Mouse (Mus musculus) spleen, adult 12 weeks (tissue): ENCODE results near the gene Fkbp6.

Experiments
- DNase-seq: peaks from one replicate; pipeline ENCODE4 v3.0.0; 2022; ENCODE audit warnings: low spot score

Gene Fkbp6

DNA sequence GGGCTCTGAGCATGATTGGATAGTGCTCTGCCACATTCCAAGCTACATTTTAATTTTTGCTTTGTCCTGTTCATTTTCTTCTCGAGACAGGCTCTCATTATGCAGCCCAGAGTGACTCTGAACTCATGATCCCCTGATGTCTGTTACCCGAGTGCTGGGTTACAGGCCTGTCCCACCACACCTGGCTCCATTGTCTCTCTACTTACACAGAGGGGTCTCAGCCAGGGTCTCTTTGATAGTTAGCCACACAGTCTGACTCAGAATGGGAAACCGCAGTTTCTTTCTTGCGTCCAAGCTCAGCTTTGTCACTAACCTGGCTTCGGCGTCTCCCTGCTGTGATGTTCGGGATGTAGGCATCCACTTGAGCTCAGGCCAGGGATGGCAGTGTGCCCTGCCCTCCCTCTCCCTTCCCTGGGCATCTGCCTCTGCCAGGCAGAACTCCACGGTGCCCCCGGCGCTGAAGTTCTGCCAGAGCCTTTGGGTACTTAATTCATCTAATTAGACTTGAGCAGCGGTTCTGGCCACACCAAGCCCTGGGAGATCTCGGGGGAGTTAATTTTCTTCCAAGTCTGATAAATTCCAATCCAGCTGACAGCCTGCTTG lies 78.2 kb downstream of the Fkbp6 start:
- no peak for DNase-seq

DNA sequence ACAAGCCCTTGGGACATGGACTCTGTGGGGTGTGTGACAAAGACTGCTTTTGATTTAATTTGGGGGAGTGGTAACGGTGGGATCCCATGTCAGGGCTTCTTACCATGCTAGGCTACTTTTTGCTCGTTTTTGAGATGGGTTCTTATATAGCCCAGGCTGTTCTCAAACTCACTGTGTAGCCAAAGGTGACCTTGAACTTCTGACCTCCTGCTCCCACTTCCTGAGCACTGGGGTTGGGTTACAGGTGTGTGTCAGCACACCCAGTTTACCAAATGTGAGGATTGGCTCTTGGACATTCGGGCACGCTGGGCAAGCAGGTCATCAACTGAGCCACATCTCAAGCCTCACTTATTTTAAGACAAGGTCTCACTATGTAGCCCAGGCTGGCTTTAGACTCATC lies 79.5 kb downstream of the Fkbp6 start:
- no peak for DNase-seq

DNA sequence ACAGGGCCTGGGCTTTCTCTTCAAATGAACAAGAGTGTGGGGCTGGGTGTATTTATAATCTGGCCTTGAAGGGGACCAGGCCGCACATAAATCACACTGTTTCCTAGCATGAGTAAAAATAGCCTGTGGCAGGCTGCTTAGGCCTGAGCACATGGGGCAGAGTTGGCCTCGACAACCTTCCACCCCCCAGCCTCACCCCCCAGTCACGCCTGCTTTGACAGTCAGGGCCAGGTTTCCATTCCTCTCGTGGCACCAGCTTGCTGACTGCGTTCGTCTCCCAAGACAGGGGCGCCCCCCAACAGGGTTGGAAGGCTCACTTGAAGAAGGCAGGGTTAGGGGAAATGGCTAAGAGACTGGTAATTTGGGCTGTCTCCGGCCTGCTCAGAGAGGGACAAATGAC lies 80.4 kb downstream of the Fkbp6 start:
- DNase-seq: no peak

DNA sequence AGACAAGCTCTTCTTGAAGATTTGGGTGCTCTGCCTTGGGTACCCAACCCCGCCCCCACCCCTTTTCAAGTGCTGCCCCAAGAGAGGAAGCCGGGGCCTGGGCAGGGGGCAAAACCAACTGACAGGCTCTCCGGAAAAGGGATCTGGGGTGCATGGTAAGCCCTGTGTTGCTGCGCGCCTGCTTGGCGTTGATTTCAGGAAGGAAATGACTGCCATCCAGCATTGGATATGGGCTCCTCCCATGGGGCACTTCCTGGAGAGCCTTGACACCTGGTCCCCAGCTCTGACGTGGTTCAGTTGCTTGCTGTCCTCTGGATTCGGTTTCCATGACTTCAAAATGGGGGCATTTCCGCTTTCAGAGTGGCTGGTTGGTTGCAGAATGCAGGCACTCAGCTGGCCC lies 85.3 kb downstream of the Fkbp6 start:
- no peak for DNase-seq

DNA sequence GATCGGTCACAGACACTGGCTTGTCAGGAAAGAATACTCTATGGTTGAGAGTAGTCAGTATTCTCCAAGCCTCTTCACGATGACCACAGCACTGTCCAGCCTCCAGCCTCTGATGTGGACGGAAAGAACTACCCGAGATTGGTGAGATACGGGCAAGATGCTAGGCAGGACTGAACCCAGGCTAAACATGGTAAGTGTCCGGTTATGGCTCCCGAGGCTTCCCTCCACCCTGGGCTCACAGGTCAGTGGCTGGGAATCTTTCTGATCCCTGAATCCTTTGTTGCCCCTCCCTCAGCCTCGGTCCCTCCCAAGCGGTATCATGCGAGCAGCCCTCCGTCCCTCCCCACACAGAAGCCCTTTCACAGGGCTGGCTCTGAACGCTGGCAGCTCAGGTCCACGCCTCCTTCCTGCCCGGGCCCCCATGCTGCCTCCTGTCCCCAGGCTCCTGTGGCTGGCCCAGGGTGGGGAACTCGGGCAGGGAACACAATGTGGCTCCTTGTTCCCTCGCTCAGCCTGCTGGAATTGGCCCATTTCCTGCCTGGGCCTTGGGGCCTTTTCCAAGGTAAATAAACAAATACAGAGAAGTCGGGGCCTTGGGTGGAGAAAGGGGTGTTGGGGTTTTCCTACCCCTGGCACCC lies 85.9 kb downstream of the Fkbp6 start:
- no peak for DNase-seq

DNA sequence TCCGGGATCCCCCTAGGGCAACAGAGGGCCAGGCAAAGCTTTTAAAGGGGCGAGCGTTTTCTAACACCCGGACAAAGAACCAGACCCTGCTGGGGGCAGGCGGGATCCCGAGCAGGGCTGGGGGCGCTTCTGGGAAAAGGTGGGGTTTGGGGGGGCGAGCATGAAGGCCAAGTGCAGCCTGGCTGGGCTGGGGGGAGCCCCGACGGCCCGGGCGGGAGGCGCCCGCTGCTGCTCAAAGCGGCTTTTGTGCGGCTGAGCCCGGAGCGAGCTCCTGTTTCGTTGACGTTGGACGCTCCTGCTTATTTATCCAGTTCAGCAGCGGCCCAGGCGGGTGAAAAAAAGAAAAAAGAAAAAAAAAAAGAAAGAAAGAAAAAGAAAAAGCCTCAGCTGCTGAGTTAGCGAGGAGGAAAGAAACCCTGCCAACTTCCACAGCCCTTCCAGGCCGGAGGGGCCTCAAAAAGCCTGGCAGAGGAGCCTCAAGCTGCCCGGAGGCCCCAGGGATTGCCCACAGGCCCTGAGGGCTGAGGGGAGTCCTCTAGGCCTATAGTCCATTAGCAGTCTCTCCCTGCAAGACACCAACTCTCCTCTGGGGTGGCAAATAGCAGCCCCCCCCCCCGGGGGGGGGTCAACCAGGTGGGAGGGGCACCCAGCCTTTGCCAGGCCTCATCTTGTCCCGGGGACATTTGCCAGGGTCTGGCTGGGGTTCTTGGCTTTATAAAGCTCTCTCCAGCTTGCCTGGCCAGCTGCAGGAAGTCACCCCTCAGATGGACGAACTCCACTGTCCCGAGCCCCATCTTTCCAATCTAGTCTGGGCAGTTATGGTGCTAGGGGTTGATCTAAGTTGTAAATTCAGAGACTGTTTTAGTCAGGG lies 91.3 kb downstream of the Fkbp6 start:
- DNase-seq: no peak

DNA sequence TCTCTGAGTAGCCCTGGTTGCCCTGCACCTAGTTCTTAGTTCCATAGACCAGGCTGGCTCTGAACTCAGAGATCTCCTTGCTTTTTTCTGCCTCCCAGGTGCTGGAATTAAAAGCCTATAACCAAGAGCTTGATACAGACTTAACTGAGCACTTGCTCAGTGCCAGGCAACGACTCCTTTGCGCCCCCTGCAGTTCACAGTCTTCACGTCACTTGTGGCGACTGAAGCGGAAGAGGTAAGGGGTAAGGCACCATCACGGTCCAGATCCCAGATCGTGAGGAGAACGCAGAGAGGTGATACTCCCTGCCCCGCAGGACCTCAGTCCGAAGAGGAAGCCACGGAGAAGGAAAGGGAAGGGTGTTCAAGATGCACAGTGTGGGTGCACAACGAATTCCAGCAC lies 92.3 kb downstream of the Fkbp6 start:
- no peak for DNase-seq

DNA sequence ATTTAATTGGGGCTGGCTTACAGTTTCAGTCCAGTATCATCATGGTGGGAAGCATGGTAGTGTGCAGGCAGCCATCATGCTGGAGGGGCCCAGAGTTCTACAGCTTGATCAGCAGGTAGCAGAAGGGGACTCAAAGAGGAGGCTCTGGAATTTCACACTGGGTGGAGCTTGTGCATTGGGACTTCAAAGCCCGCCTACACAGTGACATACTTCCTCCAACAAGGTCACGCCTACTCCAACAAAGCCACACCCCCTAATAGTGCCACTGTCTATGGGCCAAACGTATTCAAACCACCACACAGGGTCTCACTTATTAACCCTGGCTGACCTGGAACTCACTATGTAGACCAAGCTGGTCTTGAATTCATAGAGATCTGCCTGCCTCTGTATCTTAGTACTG lies 93.7 kb downstream of the Fkbp6 start:
- no peak for DNase-seq

DNA sequence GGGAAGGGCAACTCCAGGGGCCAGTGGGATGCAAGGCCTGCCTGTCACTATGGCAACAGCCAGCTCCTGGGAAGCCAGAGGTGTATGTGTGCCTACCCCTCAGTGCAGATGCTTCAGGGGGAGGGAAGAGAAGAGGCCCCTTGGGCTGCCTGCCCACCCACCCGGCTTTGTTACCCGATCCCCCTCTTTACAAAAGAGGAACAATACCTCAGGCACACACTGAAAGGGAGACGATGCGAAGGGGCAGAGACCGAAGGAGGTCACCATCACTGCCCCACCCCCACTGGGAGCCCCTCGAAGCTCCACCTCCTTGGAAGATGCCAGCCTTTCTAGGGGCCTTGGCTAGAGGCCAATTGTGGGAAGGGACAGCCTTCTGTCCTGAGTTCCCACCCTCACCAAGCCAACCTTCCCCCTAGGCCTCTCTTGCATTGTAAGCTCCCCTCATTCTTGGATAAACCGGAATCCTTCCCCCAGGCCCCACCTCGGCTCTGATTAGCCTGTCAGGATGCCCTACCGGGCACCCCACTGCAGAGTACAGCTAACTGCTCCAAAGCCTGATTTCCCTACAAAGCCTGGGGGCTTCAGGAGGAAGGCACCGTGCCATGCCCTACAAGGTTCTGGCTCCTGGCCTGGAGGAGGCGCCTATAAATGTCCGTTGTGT lies 96.0 kb downstream of the Fkbp6 start:
- no peak for DNase-seq

DNA sequence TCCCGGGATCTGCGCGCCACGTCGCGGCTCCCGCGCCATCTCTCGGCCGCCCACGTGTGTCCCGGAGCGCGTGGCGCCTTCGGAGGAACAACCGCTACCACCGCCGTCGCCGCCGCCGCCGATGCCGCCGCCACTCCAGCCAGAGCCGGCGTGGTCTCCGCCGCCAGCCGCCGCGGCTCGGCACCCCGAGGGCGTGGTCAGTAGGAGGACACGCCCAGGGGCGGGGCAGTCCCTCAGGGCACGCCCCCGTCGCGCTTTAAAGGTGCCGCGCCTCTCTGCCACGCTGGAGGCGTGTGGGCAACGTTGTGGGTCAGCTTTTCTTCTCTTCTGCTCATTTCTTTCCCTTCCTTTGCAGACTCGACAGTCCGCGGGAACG lies 98.8 kb downstream of the Fkbp6 start, which contains the start of gene Fzd9:
Gene Fzd9, minus strand, starts transcription at position 152 of the 376 bp plus-strand sequence.
- peak; percentile 66 for DNase-seq

DNA sequence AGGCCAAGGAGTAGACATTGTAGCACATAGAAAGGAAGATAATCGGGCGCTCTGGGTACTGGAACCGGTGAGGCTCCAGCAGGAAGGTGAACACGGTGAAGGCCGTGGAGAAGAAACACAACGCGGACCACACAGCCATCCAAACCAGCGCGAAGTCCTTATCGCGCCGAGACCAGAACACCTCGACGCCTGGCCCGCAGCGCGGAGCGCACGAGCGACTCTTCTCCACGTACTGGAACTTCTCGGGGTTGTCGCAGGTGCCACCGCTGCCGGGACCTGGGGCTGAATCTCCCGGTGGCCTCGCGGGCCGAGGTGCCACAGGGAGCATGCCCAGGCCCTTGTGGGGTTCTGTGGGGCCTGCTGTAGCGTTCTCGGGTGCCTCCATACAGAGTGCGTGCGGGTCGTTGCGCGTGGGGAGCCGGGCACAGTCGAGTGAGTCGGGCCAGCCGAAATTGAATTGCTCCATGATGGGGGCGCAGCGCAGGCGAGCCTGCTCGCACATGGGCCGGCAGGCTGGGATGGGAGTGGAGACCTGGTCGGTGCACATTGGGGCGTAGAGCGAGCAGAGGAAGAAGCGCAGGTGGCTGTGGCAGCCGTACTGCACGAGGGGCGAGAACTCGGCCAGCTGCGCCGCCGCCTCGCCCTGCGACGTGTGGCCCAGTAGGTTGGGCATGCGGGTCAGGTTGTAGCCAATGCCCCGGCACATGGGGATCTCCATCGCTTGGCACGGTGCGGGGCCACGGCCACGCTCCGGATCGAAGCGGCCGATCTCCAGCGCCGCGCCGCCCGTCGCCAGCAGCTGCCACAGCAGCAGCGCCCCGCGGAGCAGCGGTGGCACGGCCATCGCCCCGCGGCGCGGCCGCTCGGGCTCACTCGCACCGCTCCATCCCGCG lies 99.4 kb downstream of the Fkbp6 start:
- DNase-seq: no peak

DNA sequence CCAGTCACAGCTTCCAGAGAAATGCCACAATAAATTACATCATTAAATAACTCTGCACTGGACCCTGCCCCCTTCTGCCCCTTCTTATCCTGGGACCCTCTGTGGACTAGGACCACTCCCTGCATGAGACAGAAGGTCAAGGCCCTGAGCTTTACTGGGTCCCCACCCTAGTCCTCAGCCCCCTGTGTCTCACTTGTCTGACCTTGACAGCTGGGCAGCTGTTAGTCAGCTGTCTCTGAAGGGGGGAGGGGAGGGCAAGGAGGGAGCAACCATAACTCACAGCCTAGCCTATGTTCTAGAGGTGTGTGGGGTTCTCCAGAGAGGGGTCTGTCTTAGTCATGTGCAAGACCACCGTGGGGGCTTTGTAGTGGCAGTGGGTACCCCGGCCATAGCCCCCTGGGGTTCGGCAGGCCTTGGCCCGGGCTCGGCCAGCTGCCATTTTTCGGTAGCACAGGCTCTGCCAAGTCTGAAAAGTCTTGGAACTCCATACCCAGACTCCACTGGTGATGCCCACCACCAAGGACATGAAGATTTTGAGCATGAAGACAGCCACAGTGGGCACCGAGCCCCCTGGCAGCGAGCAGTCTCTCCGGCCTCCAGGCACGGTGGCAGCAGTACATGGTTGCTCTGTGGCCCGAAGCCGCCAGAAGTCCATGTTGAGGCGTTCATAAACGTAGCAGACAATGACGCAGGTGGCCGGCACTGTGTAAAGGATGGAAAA lies 100.7 kb downstream of the Fkbp6 start:
- DNase-seq: no peak

DNA sequence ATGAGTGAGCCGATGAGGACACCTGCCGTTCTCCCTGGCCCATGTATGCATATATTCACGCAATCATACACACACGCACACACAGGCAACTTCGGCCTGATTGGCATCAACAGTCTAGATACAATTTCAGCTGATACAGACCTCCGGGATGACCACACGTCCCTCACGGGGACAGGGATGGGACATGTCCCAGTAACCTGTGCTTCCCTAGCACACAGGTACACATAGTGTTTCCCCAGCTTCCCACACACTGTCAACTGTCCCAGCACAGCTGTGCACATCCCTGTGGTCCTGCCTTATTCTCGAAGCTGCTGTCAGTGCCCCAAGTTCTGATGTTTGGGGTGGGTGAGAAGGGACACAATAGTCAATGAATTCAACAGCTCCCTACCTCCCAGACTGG lies 102.5 kb downstream of the Fkbp6 start:
- no peak for DNase-seq

DNA sequence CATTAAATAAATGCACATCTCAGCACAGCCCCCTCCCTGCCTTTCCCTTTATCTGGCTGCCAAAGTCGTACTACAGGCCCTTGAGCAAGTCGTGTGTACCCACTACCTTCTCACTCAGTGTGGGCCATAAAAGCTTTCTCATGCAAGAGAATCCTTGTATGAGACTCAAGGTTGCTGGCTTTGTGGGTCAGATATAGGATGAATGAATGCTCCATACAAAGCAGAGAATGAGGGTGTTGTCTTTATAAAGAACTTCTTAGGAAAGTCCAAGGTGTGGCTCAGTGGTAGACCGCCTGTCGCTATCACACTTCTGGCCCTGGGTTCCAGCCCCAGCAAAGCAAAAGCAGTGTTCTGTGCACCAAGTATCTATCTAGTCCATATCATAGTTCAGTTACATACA lies 103.3 kb downstream of the Fkbp6 start:
- no peak for DNase-seq

DNA sequence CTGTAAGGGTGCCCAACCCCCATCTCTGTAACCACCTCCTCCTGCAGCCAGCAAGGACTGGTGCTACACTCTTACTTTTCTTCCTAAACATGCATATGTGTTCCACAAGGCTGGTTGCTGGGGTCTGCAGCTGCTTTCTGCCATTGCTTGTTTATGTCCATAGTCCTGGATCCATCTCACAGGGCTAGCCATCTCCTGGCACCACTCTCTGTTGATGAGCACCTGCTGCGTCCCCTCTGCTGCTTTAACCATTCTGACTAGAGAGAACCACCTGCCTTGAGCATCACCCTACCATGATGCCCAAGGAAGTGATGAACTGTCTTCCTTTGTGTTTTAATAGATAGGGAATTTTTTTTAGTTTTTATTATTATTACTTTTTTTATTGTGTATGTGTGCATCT lies 106.7 kb downstream of the Fkbp6 start:
- DNase-seq: no peak

DNA sequence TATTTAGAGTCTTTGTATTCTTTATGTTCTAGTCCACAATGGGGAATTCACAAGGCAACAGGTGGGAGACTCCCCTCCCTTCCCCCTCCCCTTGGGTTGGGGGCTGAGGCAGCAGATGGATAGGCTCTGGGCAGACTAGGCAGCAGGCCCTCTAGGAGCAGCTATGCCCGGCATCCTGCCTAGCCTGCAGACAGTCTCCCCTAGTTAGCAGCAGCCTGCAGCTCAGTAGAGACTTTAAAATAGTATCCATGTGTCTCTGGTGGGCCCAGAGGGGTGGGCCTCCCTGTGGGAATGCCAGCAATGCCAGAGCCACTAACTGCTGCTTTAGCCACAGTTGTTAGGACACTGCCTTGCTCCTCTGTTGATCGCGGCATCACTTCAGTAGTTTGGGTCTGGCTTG lies 107.2 kb downstream of the Fkbp6 start:
- no peak for DNase-seq

DNA sequence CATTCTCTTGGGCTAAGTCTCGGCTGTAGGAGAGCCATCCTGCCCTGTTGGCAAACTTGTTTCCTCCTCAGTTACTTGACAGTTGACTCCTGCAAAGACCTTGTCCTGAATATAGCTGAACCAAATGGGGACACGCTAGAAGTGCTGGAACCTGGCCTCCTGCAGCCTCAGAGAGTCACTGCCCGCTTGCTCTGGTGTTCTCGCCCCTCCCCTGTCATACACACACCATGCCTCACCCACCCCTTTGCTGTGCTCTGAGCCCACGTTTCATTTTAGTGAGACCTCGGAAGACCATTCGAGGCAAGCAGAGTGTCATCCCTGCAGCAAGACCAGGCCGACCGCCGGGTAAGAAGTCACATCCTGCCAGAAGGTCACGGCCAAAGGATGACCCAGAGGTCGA lies 107.7 kb downstream of the Fkbp6 start:
- no peak for DNase-seq
